Mouse (Mus musculus): ENCODE measurements around the gene Nutf2.

GRCm38 (mm10) chr8:105874301-105874700 is 13.9 kb downstream of the Nutf2 start:
- TF ChIP-seq CTCF (conservative IDR thresholded peaks at IDR 0.05; ENCODE audit: low read length) (no peak), POU5F1 (IDR thresholded peaks at IDR 0.05; ENCODE audit: borderline replicate concordance, low read length) (no peak), NANOG (IDR thresholded peaks at IDR 0.05; ENCODE audit: borderline replicate concordance, low read length) (no peak)

All from E14TG2a.4 (cell line).